ENCODE assay signal across 30 mouse cellular contexts in genomic region chr1:146528572-146528971, GRCm38 (mm10). TPM values are rescaled to one million over a fixed set of nuclear protein-coding genes. Genes with fewer than 3 reads are reported as not detected.
A peak's percentile ranks its signal among the peaks of the same experiment; 100 is the strongest.
DNase-seq lines count a peak whose midpoint lies in the region; ATAC-seq and TF ChIP-seq lines count a peak whose summit lies in the region.
"Had no signal": no experiment of that assay in that cellular context is flagged by ENCODE, and none has a peak within 500 bp of the region (broad histone marks: within the 10 kb centered on the region; RNA-seq: fewer than 3 reads in every experiment).

No protein-coding gene starts in this region.

- H3K36me3 ChIP-seq in MEL (ENCODE audit: control insufficient read depth in 1 of 2, insufficient read depth in 2 of 2, low read length in 2 of 2), result peaks cover 0 to 3% of the 10 kb centered on the region in 2 experiments; a peak in 1 of 4 replicates
- H3K36me3 ChIP-seq in liver, embryonic 11.5 days (ENCODE audit: control insufficient read depth, insufficient read depth, low read length), result no peaks in the 10 kb centered on the region
- no peaks in the 10 kb centered on the region for H3K36me3 ChIP-seq in intestine, embryonic 15.5 days
- H3K36me3 ChIP-seq: forebrain, embryonic 10.5 days; heart, embryonic 10.5 days; heart, embryonic 13.5 days; hindbrain, embryonic 12.5 days; hindbrain, embryonic 15.5 days had no signal

- H3K9me3 ChIP-seq in MEL (replicated peaks; ENCODE audit: insufficient read depth, low read length), result no peaks in the 10 kb centered on the region
- no peaks in the 10 kb centered on the region for H3K9me3 ChIP-seq in liver, embryonic 11.5 days (ENCODE audit: control insufficient read depth, low read length)
- H3K9me3 ChIP-seq in intestine, embryonic 15.5 days, result no peaks in the 10 kb centered on the region
- H3K9me3 ChIP-seq: forebrain, embryonic 10.5 days; forebrain, embryonic 13.5 days; heart, embryonic 10.5 days; heart, embryonic 13.5 days; hindbrain, embryonic 12.5 days; hindbrain, embryonic 15.5 days had no signal

- no peak for DNase-seq in left cerebral cortex, adult 2 months (ENCODE audit: extremely low spot score in 1 of 2, low spot score in 2 of 2)
- DNase-seq in left cerebral cortex, postnatal 10 days (ENCODE audit: extremely low spot score in 1 of 2, low spot score in 2 of 2), result no peak
- peak; percentile 65 for DNase-seq in ES-CJ7 (ENCODE audit: low read depth, low spot score)
- peak; percentile 72 for DNase-seq in MEL (ENCODE audit: low read depth, low spot score)
- peak; percentile 54 for DNase-seq in ZHBTc4 (ENCODE audit: low read depth, low spot score)
- DNase-seq in retina, embryonic 14.5 days (ENCODE audit: low spot score), result no peak
- no peak for DNase-seq in liver, embryonic 11.5 days (ENCODE audit: low spot score)
- DNase-seq: adrenal gland, adult 8-10 months; adrenal gland, postnatal 25 days; cerebellum, adult 18-20 months; cerebellum, adult 9-10 months; cerebellum, postnatal 14 days; forebrain, postnatal 0 days; gastrocnemius, postnatal 25 days; heart, adult 18-20 months; kidney, adult 11 months; kidney, adult 8-10 months had no signal

- H3K4me2 ChIP-seq in liver, embryonic 11.5 days, result no peak overlapping the region
- no peak overlapping the region for H3K4me2 ChIP-seq in intestine, embryonic 15.5 days (replicated peaks)
- H3K4me2 ChIP-seq: forebrain, embryonic 13.5 days; heart, embryonic 13.5 days; hindbrain, embryonic 12.5 days; hindbrain, embryonic 15.5 days had no signal

- peak; percentile 76 for TF ChIP-seq RAD21 in MEL (IDR thresholded peaks at IDR 0.05; ENCODE audit: low read depth, low read length)

- no peak overlapping the region for H3K27ac ChIP-seq in left cerebral cortex, adult 2 months
- no peak overlapping the region for H3K27ac ChIP-seq in MEL (ENCODE audit: control insufficient read depth, low read depth, low read length)
- no peak overlapping the region for H3K27ac ChIP-seq in liver, embryonic 11.5 days (ENCODE audit: low read depth, low read length)
- H3K27ac ChIP-seq in intestine, embryonic 15.5 days, result no peak overlapping the region
- H3K27ac ChIP-seq: forebrain, embryonic 10.5 days; forebrain, embryonic 13.5 days; heart, embryonic 10.5 days; heart, embryonic 13.5 days; hindbrain, embryonic 12.5 days; hindbrain, embryonic 15.5 days had no signal

- H3K4me3 ChIP-seq in left cerebral cortex, adult 2 months, result no peak overlapping the region
- no peak overlapping the region for H3K4me3 ChIP-seq in MEL (ENCODE audit: control insufficient read depth in 1 of 2, insufficient read depth in 1 of 2, low read depth in 2 of 2, low read length in 2 of 2)
- no peak overlapping the region for H3K4me3 ChIP-seq in liver, embryonic 11.5 days (ENCODE audit: low read depth, low read length)
- no peak overlapping the region for H3K4me3 ChIP-seq in intestine, embryonic 15.5 days (replicated peaks)
- H3K4me3 ChIP-seq: forebrain, embryonic 10.5 days; forebrain, embryonic 13.5 days; heart, embryonic 10.5 days; heart, embryonic 13.5 days; hindbrain, embryonic 12.5 days; hindbrain, embryonic 15.5 days had no signal

- H3K9ac ChIP-seq in MEL (ENCODE audit: control insufficient read depth, low read depth, low read length, poor library complexity, severe bottlenecking), result no peak overlapping the region
- H3K9ac ChIP-seq in liver, embryonic 11.5 days (ENCODE audit: low read depth, low read length), result no peak overlapping the region
- no peak overlapping the region for H3K9ac ChIP-seq in intestine, embryonic 15.5 days
- H3K9ac ChIP-seq: forebrain, embryonic 13.5 days; forebrain, postnatal 0 days; heart, embryonic 13.5 days; hindbrain, embryonic 12.5 days; hindbrain, embryonic 15.5 days had no signal

- H3K4me1 ChIP-seq in MEL (ENCODE audit: control insufficient read depth in 1 of 2, insufficient read depth in 2 of 2, low read length in 2 of 2), result no peaks in the 10 kb centered on the region
- H3K4me1 ChIP-seq in liver, embryonic 11.5 days (replicated peaks; ENCODE audit: control insufficient read depth, insufficient read depth, low read length), result no peaks in the 10 kb centered on the region
- no peaks in the 10 kb centered on the region for H3K4me1 ChIP-seq in intestine, embryonic 15.5 days (replicated peaks)
- H3K4me1 ChIP-seq: forebrain, embryonic 13.5 days; heart, embryonic 10.5 days; heart, embryonic 13.5 days; hindbrain, embryonic 12.5 days; hindbrain, embryonic 15.5 days had no signal

- no peak for TF ChIP-seq POLR2A in MEL (IDR thresholded peaks at IDR 0.05; ENCODE audit: control insufficient read depth in 1 of 2, insufficient read depth in 1 of 2, low read depth in 1 of 2, low read length in 2 of 2, poor library complexity in 1 of 2)

- peak; percentile 10 for TF ChIP-seq CTCF in left cerebral cortex, adult 2 months (IDR thresholded peaks at IDR 0.05)
- TF ChIP-seq CTCF in MEL (IDR thresholded peaks at IDR 0.05 in 2 of 3, conservative IDR thresholded peaks at IDR 0.05 in 1 of 3; ENCODE audit: control insufficient read depth in 1 of 3, insufficient read depth in 1 of 3, low read depth in 2 of 3, low read length in 3 of 3, poor library complexity in 1 of 3, severe bottlenecking in 1 of 3), result peak; percentile 17 to 68 (median 33); a peak in 4 of 6 replicates

- intact Hi-C loops in left cerebral cortex, adult 2 months (cut with DNase I), result no loop called here
- intact Hi-C loops in left cerebral cortex, postnatal 10 days (cut with DNase I), result no loop called here

- no peaks in the 10 kb centered on the region for H3K79me2 ChIP-seq in MEL (ENCODE audit: control insufficient read depth, insufficient read depth, low read length, poor library complexity)

- ATAC-seq in liver, embryonic 11.5 days (replicated peaks; ENCODE audit: low FRiP score), result no peak
- no peak for ATAC-seq in intestine, embryonic 15.5 days
- ATAC-seq: activated CD4-positive, CD25-positive, alpha-beta regulatory T cell, adult 4 months; forebrain, embryonic 13.5 days; forebrain, postnatal 0 days; Patski had no signal

- H3K27me3 ChIP-seq in MEL (ENCODE audit: control insufficient read depth in 1 of 2, insufficient read depth in 2 of 2, low read length in 2 of 2), result no peaks in the 10 kb centered on the region
- no peaks in the 10 kb centered on the region for H3K27me3 ChIP-seq in liver, embryonic 11.5 days (replicated peaks; ENCODE audit: control insufficient read depth, insufficient read depth, low read length)
- H3K27me3 ChIP-seq in intestine, embryonic 15.5 days (replicated peaks), result no peaks in the 10 kb centered on the region
- H3K27me3 ChIP-seq: CH12.LX; forebrain, embryonic 13.5 days; heart, embryonic 13.5 days; hindbrain, embryonic 12.5 days; hindbrain, embryonic 15.5 days; Patski had no signal

- TF ChIP-seq EP300 in MEL (IDR thresholded peaks at IDR 0.05; ENCODE audit: low read depth in 1 of 2, low read length in 2 of 2), result no peak

TF ChIP-seq in MEL, 35 proteins besides CTCF, POLR2A, EP300 and RAD21:
- peak; percentile 76; the same call in 1 of the 2 replicates for TF ChIP-seq MYC (IDR thresholded peaks at IDR 0.05; ENCODE audit: low read depth, low read length)
- peak; percentile 66 for TF ChIP-seq SMC3 (IDR thresholded peaks at IDR 0.05; ENCODE audit: low read depth, low read length)
- TF ChIP-seq NRF1 (IDR thresholded peaks at IDR 0.05; ENCODE audit: insufficient read depth, low read depth, low read length, poor library complexity, severe bottlenecking), result no peak
- 0 out of 2 replicates have a peak, but pooled peaks have one; percentile 27 for TF ChIP-seq ZC3H11A (IDR thresholded peaks at IDR 0.05; ENCODE audit: low read depth, low read length)
- TF ChIP-seq JUND (IDR thresholded peaks at IDR 0.05; ENCODE audit: low read depth, low read length), result no peak

RNA-seq across cellular contexts. Expression of gene Brinp3, which starts 34.0 kb away (rescaled TPM):
- 10 to 100 TPM; 46.8 to 49.7 TPM for total RNA-seq in left cerebral cortex, adult 2 months (2021)
- total RNA-seq in left cerebral cortex, postnatal 10 days (2021), result 10 to 100 TPM; 52.0 to 61.6 TPM
- not detected in 2 replicates for total RNA-seq in MEL (2012; rRNA removed)
- polyA plus RNA-seq in MEL (2012; ENCODE audit: insufficient read depth in 1 of 2, insufficient read length in 2 of 2, low read depth in 1 of 2, low replicate concordance in 2 of 2, missing spikeins in 1 of 2), result not detected
- 0.17 and 0.29 TPM in 2 replicates for polyA plus RNA-seq in liver, embryonic 11.5 days (2014; fragmentation: Nextera tagmentation; extraction: Ambion mirVana)
- polyA plus RNA-seq in intestine, embryonic 15.5 days (2015; fragmentation: Nextera tagmentation; extraction: Ambion mirVana), result 0.90 and 1.2 TPM in 2 replicates
- total RNA-seq: adrenal gland, postnatal 25 days; CH12.LX; gastrocnemius, adult 8-10 months; gastrocnemius, postnatal 25 days; heart, adult 18-20 months; heart, postnatal 25 days; hematopoietic stem cell, adult 5-6 weeks had no signal
- polyA plus RNA-seq: activated CD4-positive, CD25-positive, alpha-beta regulatory T cell, adult 4 months; heart, embryonic 10.5 days; Patski had no signal

Comparison
In these comparisons a context has a peak if more than half of its experiments do, and no peak if none do; other contexts are left out.
1. DNase-seq: peak in ES-CJ7 (single experiment), MEL (single experiment) and ZHBTc4 (single experiment); none in left cerebral cortex, adult 2 months (0 of 2), left cerebral cortex, postnatal 10 days (0 of 2), retina, embryonic 14.5 days (single experiment) and liver, embryonic 11.5 days (single experiment).
2. RNA of gene Brinp3, which starts 34.0 kb away (total RNA-seq): 52.0 to 61.6 TPM in left cerebral cortex, postnatal 10 days and 46.8 to 49.7 TPM in left cerebral cortex, adult 2 months; not detected in MEL; every median in the first group is over 10 times any median in the second.